In genomic region chr6:137565454-137565853, GRCm38 (mm10) we compare ENCODE assay signal across 19 mouse cellular contexts.
A peak's percentile ranks its signal among the peaks of the same experiment; 100 is the strongest.
DNase-seq lines count a peak whose midpoint lies in the region; ATAC-seq and TF ChIP-seq lines count a peak whose summit lies in the region.
"Had no signal": no experiment of that assay in that cellular context is flagged by ENCODE, and none has a peak within 500 bp of the region (broad histone marks: within the 10 kb centered on the region; RNA-seq: fewer than 3 reads in every experiment).

No protein-coding gene starts in this region.

- H3K4me1 ChIP-seq in intestine, embryonic 16.5 days (ENCODE audit: control insufficient read depth, insufficient read depth, low read length), result peaks cover 11% of the 10 kb centered on the region
- H3K4me1 ChIP-seq in stomach, postnatal 0 days (replicated peaks; ENCODE audit: control insufficient read depth, insufficient read depth), result no peaks in the 10 kb centered on the region
- 0 out of 2 replicates have a peak, but pooled peaks cover 5% of the 10 kb centered on the region for H3K4me1 ChIP-seq in hindbrain, embryonic 12.5 days
- H3K4me1 ChIP-seq in embryonic facial prominence, embryonic 10.5 days, result peaks cover 10% of the 10 kb centered on the region

- no peaks in the 10 kb centered on the region for H3K27me3 ChIP-seq in intestine, embryonic 16.5 days (replicated peaks; ENCODE audit: control insufficient read depth, insufficient read depth, low read length)
- H3K27me3 ChIP-seq in stomach, postnatal 0 days (ENCODE audit: control insufficient read depth, insufficient read depth, low read length), result no peaks in the 10 kb centered on the region
- H3K27me3 ChIP-seq in hindbrain, embryonic 12.5 days, result no peaks in the 10 kb centered on the region
- no peaks in the 10 kb centered on the region for H3K27me3 ChIP-seq in embryonic facial prominence, embryonic 10.5 days (replicated peaks; ENCODE audit: low read depth, poor library complexity, severe bottlenecking)
- H3K27me3 ChIP-seq: CH12.LX; embryonic facial prominence, embryonic 12.5 days; limb, embryonic 15.5 days; neural tube, embryonic 12.5 days had no signal

- 0 out of 2 replicates have a peak, but pooled peaks cover 2% of the 10 kb centered on the region for H3K36me3 ChIP-seq in intestine, embryonic 16.5 days (ENCODE audit: control insufficient read depth, insufficient read depth, low read length)
- no peaks in the 10 kb centered on the region for H3K36me3 ChIP-seq in macrophage (ENCODE audit: inconsistent target)
- no peaks in the 10 kb centered on the region for H3K36me3 ChIP-seq in stomach, postnatal 0 days (ENCODE audit: control insufficient read depth, insufficient read depth, low read length)
- H3K36me3 ChIP-seq in hindbrain, embryonic 12.5 days, result no peaks in the 10 kb centered on the region
- no peaks in the 10 kb centered on the region for H3K36me3 ChIP-seq in embryonic facial prominence, embryonic 10.5 days (replicated peaks)
- H3K36me3 ChIP-seq: embryonic facial prominence, embryonic 12.5 days; hindbrain, embryonic 10.5 days; limb, embryonic 15.5 days; midbrain, embryonic 10.5 days; neural tube, embryonic 12.5 days had no signal

- H3K4me2 ChIP-seq in intestine, embryonic 16.5 days (ENCODE audit: low read depth, low read length), result 0 out of 2 replicates have a peak overlapping the region, but pooled peaks have one; percentile 34
- no peak overlapping the region for H3K4me2 ChIP-seq in stomach, postnatal 0 days (replicated peaks; ENCODE audit: low read depth)
- H3K4me2 ChIP-seq in hindbrain, embryonic 12.5 days (replicated peaks), result no peak overlapping the region
- H3K4me2 ChIP-seq: embryonic facial prominence, embryonic 12.5 days; limb, embryonic 15.5 days; neural tube, embryonic 12.5 days had no signal

- no peak overlapping the region for H3K4me3 ChIP-seq in intestine, embryonic 16.5 days (ENCODE audit: low read length)
- H3K4me3 ChIP-seq in macrophage (ENCODE audit: inconsistent target), result no peak overlapping the region
- H3K4me3 ChIP-seq in stomach, postnatal 0 days (ENCODE audit: low read depth, low read length), result no peak overlapping the region
- H3K4me3 ChIP-seq in hindbrain, embryonic 12.5 days, result no peak overlapping the region
- no peak overlapping the region for H3K4me3 ChIP-seq in embryonic facial prominence, embryonic 10.5 days
- H3K4me3 ChIP-seq: embryonic facial prominence, embryonic 12.5 days; hindbrain, embryonic 10.5 days; limb, embryonic 15.5 days; midbrain, embryonic 10.5 days; neural tube, embryonic 12.5 days had no signal

- peaks cover 92% of the 10 kb centered on the region for H3K79me2 ChIP-seq in macrophage (ENCODE audit: inconsistent target)

- no peak for TF ChIP-seq CTCF in stomach, postnatal 0 days (IDR thresholded peaks at IDR 0.05; ENCODE audit: low read depth)

- ATAC-seq in intestine, embryonic 16.5 days, result peak; percentile 94
- ATAC-seq in stomach, postnatal 0 days (ENCODE audit: low FRiP score, low TSS enrichment), result peak; percentile 83
- ATAC-seq in hindbrain, embryonic 12.5 days (ENCODE audit: low FRiP score), result no peak
- ATAC-seq: forebrain, embryonic 14.5 days had no signal

- 57% methylated on average over 6 of the region's 6 CpGs for WGBS in intestine, embryonic 16.5 days
- WGBS in macrophage (ENCODE audit: missing documents), result 75% methylated on average over 6 of the region's 6 CpGs
- 69% methylated on average over 6 of the region's 6 CpGs for WGBS in stomach, postnatal 0 days
- whole genome bisulfite sequencing in hindbrain, embryonic 12.5 days, result 90% methylated on average over 6 of the region's 6 CpGs
- 89% methylated on average over 6 of the region's 6 CpGs for WGBS in embryonic facial prominence, embryonic 10.5 days

- H3K9ac ChIP-seq in intestine, embryonic 16.5 days (ENCODE audit: low read depth, low read length), result 0 out of 2 replicates have a peak overlapping the region, but pooled peaks have one; percentile 16
- H3K9ac ChIP-seq in stomach, postnatal 0 days (ENCODE audit: low read length), result no peak overlapping the region
- H3K9ac ChIP-seq in hindbrain, embryonic 12.5 days, result no peak overlapping the region
- H3K9ac ChIP-seq: embryonic facial prominence, embryonic 12.5 days; limb, embryonic 15.5 days; neural tube, embryonic 12.5 days had no signal

- peak overlapping the region; percentile 85 for H3K27ac ChIP-seq in intestine, embryonic 16.5 days (ENCODE audit: low read length)
- peak overlapping the region; percentile 76 for H3K27ac ChIP-seq in macrophage
- no peak overlapping the region for H3K27ac ChIP-seq in stomach, postnatal 0 days (replicated peaks)
- no peak overlapping the region for H3K27ac ChIP-seq in hindbrain, embryonic 12.5 days
- H3K27ac ChIP-seq in embryonic facial prominence, embryonic 10.5 days (replicated peaks), result no peak overlapping the region
- H3K27ac ChIP-seq: embryonic facial prominence, embryonic 12.5 days; hindbrain, embryonic 10.5 days; limb, embryonic 15.5 days; midbrain, embryonic 10.5 days; neural tube, embryonic 12.5 days had no signal

- no peaks in the 10 kb centered on the region for H3K9me3 ChIP-seq in intestine, embryonic 16.5 days (ENCODE audit: control insufficient read depth, low read length)
- H3K9me3 ChIP-seq in stomach, postnatal 0 days (ENCODE audit: control insufficient read depth, low read length), result no peaks in the 10 kb centered on the region
- H3K9me3 ChIP-seq in hindbrain, embryonic 12.5 days (replicated peaks), result no peaks in the 10 kb centered on the region
- no peaks in the 10 kb centered on the region for H3K9me3 ChIP-seq in embryonic facial prominence, embryonic 10.5 days
- H3K9me3 ChIP-seq: embryonic facial prominence, embryonic 12.5 days; hindbrain, embryonic 10.5 days; limb, embryonic 15.5 days; midbrain, embryonic 10.5 days; neural tube, embryonic 12.5 days had no signal

- no peak for TF ChIP-seq EP300 in stomach, postnatal 0 days (optimal IDR thresholded peaks at IDR 0.05)

- peak; percentile 55 for DNase-seq in kidney, adult 9 months
- no peak for DNase-seq in kidney, postnatal 10 days
- no peak for DNase-seq in stomach, postnatal 0 days (ENCODE audit: low spot score)
- DNase-seq in right cerebral cortex, postnatal 36 days (ENCODE audit: low spot score in 2 of 2), result no peak
- DNase-seq in embryonic facial prominence, embryonic 10.5 days (ENCODE audit: low spot score), result no peak
- DNase-seq: cerebellum, adult 8-10 months; gastrocnemius, postnatal 14 days; lung, postnatal 10 days; right cerebral cortex, adult 18-20 months had no signal

Comparison
In these comparisons a context has a peak if more than half of its experiments do, and no peak if none do; other contexts are left out.
1. H3K27ac ChIP-seq: peak in intestine, embryonic 16.5 days (single experiment) and macrophage (single experiment); none in stomach, postnatal 0 days (single experiment), hindbrain, embryonic 12.5 days (single experiment) and embryonic facial prominence, embryonic 10.5 days (single experiment).